Mouse (Mus musculus): ENCODE data around the gene Odf3. TPM values are rescaled to one million over a fixed set of nuclear protein-coding genes. Genes with fewer than 3 reads are reported as not detected.

The Odf3 gene
- polyA plus RNA-seq, 2 experiments: not detected

DNA sequence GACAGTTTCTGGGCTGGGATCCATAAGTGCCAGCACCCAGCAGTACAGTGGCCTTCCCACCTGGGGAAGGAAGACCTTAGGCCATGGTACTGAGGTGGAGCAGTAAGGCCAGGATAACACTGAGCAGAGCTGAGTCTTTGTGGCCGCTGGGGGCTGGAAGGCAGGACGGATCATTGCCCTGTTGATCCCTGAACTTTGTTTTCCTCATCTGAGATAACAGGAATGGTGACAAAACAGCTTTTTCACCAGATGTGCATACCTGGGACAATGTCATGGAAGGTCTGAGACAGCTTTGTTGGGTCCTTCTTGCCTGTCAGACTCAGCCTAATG is 11.9 kb upstream of the Odf3 start:
- Histone ChIP-seq H3K9me3 (ENCODE audit: control insufficient read depth, low read length) (no peaks in the 10 kb centered on the region), H3K4me3 (ENCODE audit: insufficient read depth in 1 of 2, low read depth in 2 of 2, low read length in 2 of 2) (no peak overlapping the region; a peak in 1 of 4 replicates), H3K36me3 (replicated peaks; ENCODE audit: control insufficient read depth, insufficient read depth, low read depth) (no peaks in the 10 kb centered on the region), H3K27ac (no peak overlapping the region), H3K4me1 (replicated peaks; ENCODE audit: control insufficient read depth in 2 of 2, insufficient read depth in 2 of 2, low read length in 1 of 2) (peaks cover 0 to 3% of the 10 kb centered on the region in 2 experiments; a peak in 1 of 4 replicates), H3K4me2 (ENCODE audit: low read depth) (peak overlapping the region; percentile 32), H3K9ac (replicated peaks) (no peak overlapping the region), H3K27me3 (ENCODE audit: control insufficient read depth, insufficient read depth, low read length) (no peaks in the 10 kb centered on the region; the same call in 1 of the 2 replicates)
- DNase-seq (ENCODE audit: low read depth in 3 of 3, low spot score in 3 of 3): no peak
- ATAC-seq (ENCODE audit: insufficient read depth): peak; percentile 45; the same call in 1 of the 2 replicates
- WGBS (ENCODE audit: insufficient replicate concordance): 59% methylated on average over 2 of the region's 2 CpGs
- no peak for TF ChIP-seq CTCF (IDR thresholded peaks at IDR 0.05; ENCODE audit: low read depth)
- TF ChIP-seq EP300 (IDR thresholded peaks at IDR 0.05; ENCODE audit: low read depth): no peak

DNA sequence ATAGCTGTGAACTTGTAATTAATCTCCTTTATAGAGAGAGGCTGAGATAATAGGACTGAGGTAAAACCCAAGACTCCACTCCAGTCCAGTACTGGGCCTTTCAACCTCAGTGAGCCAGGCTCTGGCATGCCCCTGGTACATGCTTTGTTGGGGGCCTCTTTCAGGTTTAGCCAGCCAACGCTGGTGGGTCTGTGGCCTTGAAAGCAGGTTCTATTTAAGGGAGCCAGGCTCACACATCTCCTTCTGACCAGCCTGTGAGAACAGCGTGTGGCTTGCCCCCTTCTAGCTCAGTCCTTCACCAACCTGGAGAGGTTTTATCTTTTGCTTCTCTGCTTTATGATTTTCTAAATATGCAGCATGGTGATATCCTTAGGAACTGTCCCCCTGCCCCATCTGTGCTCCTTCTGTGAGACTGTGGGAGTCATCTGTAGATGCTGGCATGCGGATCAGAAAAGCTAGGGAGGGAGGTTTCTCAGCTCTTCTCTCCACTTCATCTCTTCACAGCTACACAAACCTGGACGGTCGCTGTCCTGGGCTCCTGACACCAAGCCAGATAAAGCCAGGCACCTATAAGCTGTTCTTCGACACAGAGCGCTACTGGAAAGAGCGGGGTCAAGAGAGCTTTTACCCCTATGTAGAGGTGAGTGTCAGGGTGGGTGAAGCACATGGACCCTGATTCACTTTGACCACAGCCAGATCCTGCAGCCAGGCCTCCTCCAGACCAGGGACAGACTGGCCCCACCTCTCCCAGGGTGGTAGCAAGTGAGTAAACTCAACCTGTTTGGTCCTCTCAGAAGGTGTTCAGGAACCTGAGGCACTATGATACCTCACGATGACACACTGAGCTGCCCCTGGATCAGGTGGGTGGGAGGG is 11.1 kb upstream of the Odf3 start:
- H3K4me1 ChIP-seq (replicated peaks; ENCODE audit: control insufficient read depth in 2 of 2, insufficient read depth in 2 of 2, low read length in 1 of 2): peaks cover 0 to 3% of the 10 kb centered on the region in 2 experiments; a peak in 1 of 4 replicates
- DNase-seq (ENCODE audit: low read depth in 3 of 3, low spot score in 3 of 3) (no peak), ATAC-seq (ENCODE audit: insufficient read depth) (no peak)
- no peak for TF ChIP-seq EP300 (IDR thresholded peaks at IDR 0.05; ENCODE audit: low read depth)
- TF ChIP-seq CTCF (IDR thresholded peaks at IDR 0.05; ENCODE audit: low read depth): no peak
- no peak overlapping the region for H3K4me3 ChIP-seq (ENCODE audit: insufficient read depth in 1 of 2, low read depth in 2 of 2, low read length in 2 of 2)
- H3K27me3 ChIP-seq (ENCODE audit: control insufficient read depth, insufficient read depth, low read length): no peaks in the 10 kb centered on the region; the same call in 1 of the 2 replicates
- H3K36me3 ChIP-seq (replicated peaks; ENCODE audit: control insufficient read depth, insufficient read depth, low read depth): no peaks in the 10 kb centered on the region
- no peaks in the 10 kb centered on the region for H3K9me3 ChIP-seq (ENCODE audit: control insufficient read depth, low read length)
- WGBS (ENCODE audit: insufficient replicate concordance): 59% methylated on average over 9 of the region's 9 CpGs
- H3K9ac ChIP-seq (replicated peaks): no peak overlapping the region
- H3K4me2 ChIP-seq (ENCODE audit: low read depth): no peak overlapping the region
- H3K27ac ChIP-seq: no peak overlapping the region

DNA sequence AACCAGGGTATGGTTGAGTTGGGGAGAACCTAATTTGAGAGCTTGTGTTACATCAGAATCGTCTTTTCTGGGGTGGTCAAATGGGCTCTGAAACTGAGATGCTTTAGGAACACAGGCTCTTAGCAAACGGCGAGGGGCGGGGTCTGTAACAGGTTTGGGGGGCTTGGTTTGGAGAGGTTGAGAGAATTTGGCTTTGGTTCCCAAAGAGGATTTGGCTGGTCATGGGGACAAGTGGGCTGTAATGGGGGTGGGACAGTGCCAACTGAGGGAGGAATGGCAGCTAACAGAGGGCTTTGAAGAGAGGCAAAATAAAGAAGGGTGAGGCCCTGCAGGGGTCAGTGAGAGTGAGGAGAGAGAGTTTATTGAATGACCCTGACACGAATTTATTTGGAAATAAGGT is 8.0 kb upstream of the Odf3 start:
- 53% methylated on average over 5 of the region's 5 CpGs for WGBS (ENCODE audit: insufficient replicate concordance)
- H3K9ac ChIP-seq (replicated peaks): no peak overlapping the region
- no peak for TF ChIP-seq EP300 (IDR thresholded peaks at IDR 0.05; ENCODE audit: low read depth)
- no peak for TF ChIP-seq CTCF (IDR thresholded peaks at IDR 0.05; ENCODE audit: low read depth)
- H3K4me1 ChIP-seq (replicated peaks; ENCODE audit: control insufficient read depth in 2 of 2, insufficient read depth in 2 of 2, low read length in 1 of 2): peaks cover 0 to 3% of the 10 kb centered on the region in 2 experiments; a peak in 1 of 4 replicates
- no peak overlapping the region for H3K4me3 ChIP-seq (ENCODE audit: insufficient read depth in 1 of 2, low read depth in 2 of 2, low read length in 2 of 2)
- H3K36me3 ChIP-seq (replicated peaks; ENCODE audit: control insufficient read depth, insufficient read depth, low read depth): no peaks in the 10 kb centered on the region
- H3K27ac ChIP-seq: no peak overlapping the region
- no peaks in the 10 kb centered on the region for H3K9me3 ChIP-seq (ENCODE audit: control insufficient read depth, low read length)
- H3K4me2 ChIP-seq (ENCODE audit: low read depth): no peak overlapping the region
- ATAC-seq (ENCODE audit: insufficient read depth): no peak
- no peak for DNase-seq (ENCODE audit: low read depth in 3 of 3, low spot score in 3 of 3)
- H3K27me3 ChIP-seq (ENCODE audit: control insufficient read depth, insufficient read depth, low read length): no peaks in the 10 kb centered on the region; the same call in 1 of the 2 replicates

DNA sequence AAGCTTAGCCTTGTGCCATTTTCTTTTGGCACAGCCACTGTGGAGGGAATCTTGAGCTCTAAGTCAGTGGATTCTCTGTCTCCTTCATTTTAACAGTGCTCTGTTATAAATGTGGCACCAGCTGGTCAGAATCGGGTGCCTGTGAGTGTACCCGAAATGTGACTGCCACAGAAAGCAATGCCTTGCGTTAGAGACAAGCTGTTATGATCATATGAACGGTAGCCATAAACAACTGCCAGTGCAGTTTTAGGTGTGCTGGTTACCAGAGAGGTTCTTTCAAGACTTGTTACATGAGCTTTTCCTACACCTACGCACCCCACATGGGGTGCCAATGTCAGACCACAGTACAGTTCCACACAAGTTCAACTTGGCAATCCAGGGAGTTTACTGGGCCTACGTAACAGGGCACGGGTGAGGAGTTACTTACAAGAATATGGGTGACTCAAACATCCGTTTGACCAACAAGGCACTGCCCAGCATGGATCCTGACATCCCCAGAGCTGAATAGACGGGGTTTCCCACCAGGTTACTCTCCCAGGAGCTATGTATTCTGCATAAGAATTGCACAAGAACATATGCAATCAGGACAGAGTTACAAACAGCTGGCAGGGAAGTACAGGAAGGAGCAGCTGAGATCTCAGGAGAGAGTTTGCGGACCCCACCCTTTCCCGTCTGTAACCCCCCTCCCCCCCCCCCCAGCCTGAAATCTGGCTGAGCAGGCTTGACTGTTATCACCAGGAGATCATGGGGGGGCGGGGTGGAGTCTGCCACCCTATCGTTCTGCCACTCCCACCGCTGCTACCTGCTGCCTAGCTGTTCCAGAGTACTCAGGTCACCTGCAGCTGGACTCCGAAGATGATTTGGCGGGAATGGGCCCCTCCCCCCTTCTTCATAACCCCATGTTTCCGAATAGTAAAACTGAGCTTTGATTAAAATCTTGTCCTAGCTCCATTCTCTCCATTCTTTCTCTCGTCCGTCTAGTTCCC is 6.6 kb upstream of the Odf3 start:
- Histone ChIP-seq H3K9ac (replicated peaks) (no peak overlapping the region), H3K9me3 (ENCODE audit: control insufficient read depth, low read length) (no peaks in the 10 kb centered on the region), H3K36me3 (replicated peaks; ENCODE audit: control insufficient read depth, insufficient read depth, low read depth) (no peaks in the 10 kb centered on the region), H3K27me3 (ENCODE audit: control insufficient read depth, insufficient read depth, low read length) (no peaks in the 10 kb centered on the region; the same call in 1 of the 2 replicates), H3K4me2 (ENCODE audit: low read depth) (no peak overlapping the region), H3K27ac (no peak overlapping the region), H3K4me1 (replicated peaks; ENCODE audit: control insufficient read depth in 2 of 2, insufficient read depth in 2 of 2, low read length in 1 of 2) (no peaks in the 10 kb centered on the region), H3K4me3 (ENCODE audit: insufficient read depth in 1 of 2, low read depth in 2 of 2, low read length in 2 of 2) (no peak overlapping the region)
- ATAC-seq (ENCODE audit: insufficient read depth) (no peak), DNase-seq (ENCODE audit: low read depth in 3 of 3, low spot score in 3 of 3) (no peak)
- TF ChIP-seq CTCF (IDR thresholded peaks at IDR 0.05; ENCODE audit: low read depth) (no peak), EP300 (IDR thresholded peaks at IDR 0.05; ENCODE audit: low read depth) (no peak)
- 29% methylated on average over 19 of the region's 19 CpGs for WGBS (ENCODE audit: insufficient replicate concordance)
